Mouse (Mus musculus) E14TG2a.4 (cell line): Measurements from ENCODE around the gene Asah2.

Source experiments
- CTCF ChIP-seq: conservative IDR thresholded peaks from 2 replicates; pipeline ENCODE4 v1.5.1; 2014; ENCODE audit warnings: low read length
- NANOG ChIP-seq: IDR thresholded peaks from 2 replicates; pipeline ENCODE4 v1.6.1; 2014; ENCODE audit warnings: borderline replicate concordance, low read length, mixed read lengths
- POU5F1 ChIP-seq: IDR thresholded peaks from 2 replicates; pipeline ENCODE4 v1.6.1; 2014; ENCODE audit warnings: low read length, borderline replicate concordance

DNA sequence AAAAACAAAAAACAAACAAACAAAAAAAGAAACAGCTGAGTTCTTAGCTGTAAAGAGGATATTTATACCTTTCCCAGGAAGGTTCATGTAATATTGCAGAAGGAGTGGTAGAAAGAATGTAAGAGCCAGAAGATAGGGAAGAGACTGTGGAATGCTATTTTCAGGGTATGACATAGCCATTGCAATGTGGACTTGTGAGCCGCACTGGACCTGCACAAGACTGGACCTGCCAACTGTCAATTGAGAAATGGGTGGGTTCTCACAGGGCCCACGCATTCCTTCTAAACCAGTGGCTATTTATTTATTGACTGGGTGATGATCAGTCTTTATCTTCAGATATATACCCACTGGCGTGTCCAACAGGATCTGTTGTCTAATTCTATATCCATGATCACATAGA is 111.1 kb downstream of the Asah2 start:
- TF ChIP-seq CTCF (no peak), POU5F1 (no peak), NANOG (no peak)
